ENCODE assay signal across 9 mouse cellular contexts in the genomic region with DNA sequence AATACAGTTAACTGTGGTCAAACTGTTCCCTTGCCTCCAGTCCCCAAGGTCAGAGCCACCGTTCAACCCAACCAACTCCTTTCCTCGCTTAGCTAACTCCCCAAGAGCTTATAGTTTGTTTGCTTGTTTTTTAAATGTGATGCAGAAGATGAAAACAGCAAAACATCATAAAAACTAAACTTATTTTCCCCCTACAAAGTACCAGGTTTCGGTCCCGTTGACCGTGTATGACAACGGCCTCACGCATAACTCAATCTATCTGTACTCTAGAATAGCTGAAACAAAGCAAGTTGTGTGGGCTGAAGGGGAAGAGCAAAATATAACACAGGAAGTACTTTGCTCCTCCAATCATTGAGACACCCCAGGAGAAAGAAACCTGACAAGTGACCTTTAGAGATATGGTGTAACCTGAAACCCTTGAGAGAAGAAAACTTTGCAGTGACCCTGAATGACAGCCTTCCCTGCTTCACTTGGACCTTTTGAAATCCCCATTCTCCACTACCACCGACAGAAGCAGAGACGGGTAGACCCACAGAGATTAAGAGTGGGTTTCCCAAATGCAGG. TPM values are rescaled to one million over a fixed set of nuclear protein-coding genes. Genes with fewer than 3 reads are reported as not detected.
DNase-seq lines count a peak whose midpoint lies in the region; ATAC-seq lines count a peak whose summit lies in the region.
"Had no signal": no experiment of that assay in that cellular context is flagged by ENCODE, and none has a peak within 500 bp of the region (broad histone marks: within the 10 kb centered on the region; RNA-seq: fewer than 3 reads in every experiment).

No protein-coding gene starts in this region.

- WGBS in heart, embryonic 10.5 days = 18% methylated on average over 9 of the region's 9 CpGs
- 2% methylated on average over 9 of the region's 9 CpGs for whole genome bisulfite sequencing in macrophage (ENCODE audit: missing documents)

- peaks cover 54% of the 10 kb centered on the region for H3K4me1 ChIP-seq in heart, embryonic 10.5 days

- no peaks in the 10 kb centered on the region for H3K9me3 ChIP-seq in heart, embryonic 10.5 days

- intact Hi-C loops in heart, postnatal 10 days (cut with DNase I) = loop anchor here (2.0 kb wide), 1 partner anchor 15 kb away; no protein-coding TSS in a partner anchor

- no peaks in the 10 kb centered on the region for H3K27me3 ChIP-seq in heart, embryonic 10.5 days (ENCODE audit: insufficient read depth, poor library complexity, severe bottlenecking)
- H3K27me3 ChIP-seq: Patski had no signal

- H3K79me2 ChIP-seq in macrophage (ENCODE audit: inconsistent target) = peaks cover 59% of the 10 kb centered on the region

- DNase-seq in heart, embryonic 10.5 days (ENCODE audit: low spot score) = no peak
- DNase-seq in heart, postnatal 10 days = no peak
- DNase-seq in CD4-positive, CD25-positive, alpha-beta regulatory T cell, adult 2 months (ENCODE audit: low read depth, low spot score) = peak; percentile 58
- DNase-seq in Muller cell, postnatal 12 days (ENCODE audit: inconsistent ontology term) = no peak
- DNase-seq in right cerebral cortex, adult 18-20 months = no peak
- DNase-seq in adrenal gland, postnatal 4 days (ENCODE audit: low spot score in 2 of 2) = no peak

- H3K36me3 ChIP-seq in heart, embryonic 10.5 days = 0 out of 2 replicates have a peak, but pooled peaks cover 2% of the 10 kb centered on the region
- no peaks in the 10 kb centered on the region for H3K36me3 ChIP-seq in macrophage (ENCODE audit: inconsistent target)

- H3K4me3 ChIP-seq in heart, embryonic 10.5 days = peak overlapping the region; percentile 92
- H3K4me3 ChIP-seq in macrophage (ENCODE audit: inconsistent target) = peak overlapping the region; percentile 63

- H3K27ac ChIP-seq in heart, embryonic 10.5 days = peak overlapping the region; percentile 97
- peak overlapping the region; percentile 80 for H3K27ac ChIP-seq in macrophage

- ATAC-seq in granulocyte monocyte progenitor cell, adult 5-6 weeks (replicated peaks; ENCODE audit: poor library complexity, severe bottlenecking) = peak; percentile 8; the same call in 1 of the 2 replicates

RNA-seq across cellular contexts. Expression of gene Mapkapk2, which starts 1.4 kb away (rescaled TPM):
- 59.2 and 60.3 TPM in 2 replicates for polyA plus RNA-seq in heart, embryonic 10.5 days (2016; fragmentation: Nextera tagmentation; extraction: Ambion mirVana)
- total RNA-seq in heart, postnatal 10 days (2021) = 100 to 1,000 TPM; 204 to 224 TPM
- 212 and 254 TPM in 2 replicates for total RNA-seq in granulocyte monocyte progenitor cell, adult 5-6 weeks (2014; fragmentation: Nextera tagmentation)
- total RNA-seq in granulocyte monocyte progenitor cell, adult 5-6 weeks (2017) = 209 and 233 TPM in 2 replicates
- total RNA-seq in macrophage (2018; cell fraction: chromatin; rRNA removed) = 1,000 to 10,000 TPM in 2 of 26 experiments, 100 to 1,000 TPM in 16, 10 to 100 TPM in 8; 49.4 to 1,356 (median 242) TPM
- total RNA-seq in macrophage (2018; cell fraction: cytosol; rRNA removed) = 100 to 1,000 TPM; 131 to 754 (median 228) TPM
- total RNA-seq in macrophage (2018; cell fraction: nucleus; rRNA removed) = 1,000 to 10,000 TPM in 3 of 26 experiments, 100 to 1,000 TPM in 21, 10 to 100 TPM in 2; 85.5 to 1,231 (median 424) TPM
- 87.7 to 156 TPM (median 109 TPM) in 3 replicates for polyA plus RNA-seq in macrophage (2018)
- total RNA-seq in adrenal gland, postnatal 4 days (2021) = 100 to 1,000 TPM; 152 to 160 TPM

RNA-seq across cellular contexts. Expression of gene Dyrk3, which starts 41.9 kb away (rescaled TPM):
- polyA plus RNA-seq in heart, embryonic 10.5 days (2016; fragmentation: Nextera tagmentation; extraction: Ambion mirVana) = 3.1 and 3.9 TPM in 2 replicates
- under 1 TPM; 0.32 to 0.91 TPM for total RNA-seq in heart, postnatal 10 days (2021)
- 6.1 and 6.2 TPM in 2 replicates for total RNA-seq in granulocyte monocyte progenitor cell, adult 5-6 weeks (2014; fragmentation: Nextera tagmentation)
- total RNA-seq in granulocyte monocyte progenitor cell, adult 5-6 weeks (2017) = 4.1 and 6.3 TPM in 2 replicates
- total RNA-seq in macrophage (2018; cell fraction: chromatin; rRNA removed) = 1 to 10 TPM in 1 of 26 experiments, under 1 TPM in 10, not detected in 15; 0.21 to 1.1 (median 0.33) TPM
- total RNA-seq in macrophage (2018; cell fraction: cytosol; rRNA removed) = 1 to 10 TPM in 1 of 26 experiments, under 1 TPM in 25; 0.20 to 1.0 (median 0.42) TPM
- total RNA-seq in macrophage (2018; cell fraction: nucleus; rRNA removed) = 1 to 10 TPM in 3 of 26 experiments, under 1 TPM in 20, not detected in 3; 0.16 to 1.3 (median 0.37) TPM
- 0.30 to 0.75 TPM (median 0.67 TPM) in 3 replicates for polyA plus RNA-seq in macrophage (2018)
- 1 to 10 TPM; 7.9 to 8.4 TPM for total RNA-seq in adrenal gland, postnatal 4 days (2021)

RNA-seq across cellular contexts. Expression of gene Eif2d, which starts 56.8 kb away (rescaled TPM):
- polyA plus RNA-seq in heart, embryonic 10.5 days (2016; fragmentation: Nextera tagmentation; extraction: Ambion mirVana) = 54.8 and 62.9 TPM in 2 replicates
- 10 to 100 TPM; 36.3 to 36.7 TPM for total RNA-seq in heart, postnatal 10 days (2021)
- total RNA-seq in granulocyte monocyte progenitor cell, adult 5-6 weeks (2014; fragmentation: Nextera tagmentation) = 43.3 and 44.9 TPM in 2 replicates
- 17.1 and 25.6 TPM in 2 replicates for total RNA-seq in granulocyte monocyte progenitor cell, adult 5-6 weeks (2017)
- 10 to 100 TPM in 25 of 26 experiments, 1 to 10 TPM in 1; 9.1 to 48.4 (median 30.4) TPM for total RNA-seq in macrophage (2018; cell fraction: chromatin; rRNA removed)
- total RNA-seq in macrophage (2018; cell fraction: cytosol; rRNA removed) = 10 to 100 TPM; 14.9 to 26.3 (median 22.8) TPM
- 10 to 100 TPM in 25 of 26 experiments, 1 to 10 TPM in 1; 9.1 to 45.7 (median 23.0) TPM for total RNA-seq in macrophage (2018; cell fraction: nucleus; rRNA removed)
- polyA plus RNA-seq in macrophage (2018) = 15.6 to 17.9 TPM (median 17.7 TPM) in 3 replicates
- total RNA-seq in adrenal gland, postnatal 4 days (2021) = 10 to 100 TPM; 47.4 to 49.9 TPM
